12 mouse cellular contexts compared by ENCODE assay signal in genomic region chrX:58377926-58378325, GRCm38 (mm10).
DNase-seq lines count a peak whose midpoint lies in the region; ATAC-seq and TF ChIP-seq lines count a peak whose summit lies in the region.
"Had no signal": no experiment of that assay in that cellular context is flagged by ENCODE, and none has a peak within 500 bp of the region (broad histone marks: within the 10 kb centered on the region; RNA-seq: fewer than 3 reads in every experiment).

No protein-coding gene starts in this region.

- H3K9ac ChIP-seq in hindbrain, embryonic 16.5 days (ENCODE audit: low read depth, low read length) = no peak overlapping the region
- H3K9ac ChIP-seq in stomach, postnatal 0 days (ENCODE audit: low read length) = no peak overlapping the region
- H3K9ac ChIP-seq: embryonic facial prominence, embryonic 15.5 days; heart, embryonic 13.5 days had no signal

- peak overlapping the region; percentile 21; the same call in 1 of the 2 replicates for H3K4me2 ChIP-seq in hindbrain, embryonic 16.5 days (ENCODE audit: low read length)
- H3K4me2 ChIP-seq in stomach, postnatal 0 days (replicated peaks; ENCODE audit: low read depth) = no peak overlapping the region
- H3K4me2 ChIP-seq: embryonic facial prominence, embryonic 15.5 days; heart, embryonic 13.5 days had no signal

- H3K4me1 ChIP-seq in hindbrain, embryonic 16.5 days (ENCODE audit: control insufficient read depth, insufficient read depth, low read depth, low read length) = no peaks in the 10 kb centered on the region
- H3K4me1 ChIP-seq in stomach, postnatal 0 days (replicated peaks; ENCODE audit: control insufficient read depth, insufficient read depth) = no peaks in the 10 kb centered on the region
- H3K4me1 ChIP-seq: embryonic facial prominence, embryonic 15.5 days; heart, embryonic 13.5 days had no signal

- DNase-seq in heart, postnatal 10 days = peak; percentile 2
- no peak for DNase-seq in heart, postnatal 4 days
- DNase-seq in right cerebral cortex, adult 18-20 months = peak; percentile 2
- no peak for DNase-seq in right cerebral cortex, postnatal 25 days
- DNase-seq in stomach, postnatal 0 days (ENCODE audit: low spot score) = no peak
- no peak for DNase-seq in heart, postnatal 25 days (ENCODE audit: low spot score)
- no peak for DNase-seq in lung, postnatal 25 days (ENCODE audit: low spot score)
- DNase-seq: thymus, postnatal 25 days had no signal

- no peaks in the 10 kb centered on the region for H3K27me3 ChIP-seq in hindbrain, embryonic 16.5 days (replicated peaks; ENCODE audit: control insufficient read depth, insufficient read depth, low read length)
- H3K27me3 ChIP-seq in stomach, postnatal 0 days (ENCODE audit: control insufficient read depth, insufficient read depth, low read length) = no peaks in the 10 kb centered on the region
- H3K27me3 ChIP-seq: CH12.LX; embryonic facial prominence, embryonic 15.5 days; heart, embryonic 13.5 days had no signal

- H3K9me3 ChIP-seq in hindbrain, embryonic 16.5 days (ENCODE audit: control insufficient read depth, low read length) = no peaks in the 10 kb centered on the region
- H3K9me3 ChIP-seq in stomach, postnatal 0 days (ENCODE audit: control insufficient read depth, low read length) = no peaks in the 10 kb centered on the region
- H3K9me3 ChIP-seq: embryonic facial prominence, embryonic 15.5 days; heart, embryonic 13.5 days had no signal

- WGBS in hindbrain, embryonic 16.5 days = 66% methylated on average over 3 of the region's 3 CpGs
- WGBS in stomach, postnatal 0 days = 71% methylated on average over 3 of the region's 3 CpGs

- ATAC-seq in hindbrain, embryonic 16.5 days = peak; percentile 63
- ATAC-seq in stomach, postnatal 0 days (ENCODE audit: low FRiP score, low TSS enrichment) = no peak

- TF ChIP-seq EP300 in stomach, postnatal 0 days (optimal IDR thresholded peaks at IDR 0.05) = no peak

- TF ChIP-seq CTCF in stomach, postnatal 0 days (IDR thresholded peaks at IDR 0.05; ENCODE audit: low read depth) = peak; percentile 50

- no peaks in the 10 kb centered on the region for H3K36me3 ChIP-seq in hindbrain, embryonic 16.5 days (ENCODE audit: control insufficient read depth, insufficient read depth, low read length)
- H3K36me3 ChIP-seq in stomach, postnatal 0 days (ENCODE audit: control insufficient read depth, insufficient read depth, low read length) = no peaks in the 10 kb centered on the region
- H3K36me3 ChIP-seq: embryonic facial prominence, embryonic 15.5 days; heart, embryonic 13.5 days had no signal

- H3K27ac ChIP-seq in hindbrain, embryonic 16.5 days (ENCODE audit: low read depth, low read length) = no peak overlapping the region
- no peak overlapping the region for H3K27ac ChIP-seq in stomach, postnatal 0 days (replicated peaks)
- H3K27ac ChIP-seq: embryonic facial prominence, embryonic 15.5 days; heart, embryonic 13.5 days had no signal

- intact Hi-C loops in heart, postnatal 10 days (cut with DNase I) = loop anchor here (10.0 kb wide), 1 partner anchor 453 kb away; no protein-coding TSS in a partner anchor
- intact Hi-C loops in heart, postnatal 25 days (cut with DNase I) = no loop called here

- no peak overlapping the region for H3K4me3 ChIP-seq in hindbrain, embryonic 16.5 days (ENCODE audit: low read length)
- no peak overlapping the region for H3K4me3 ChIP-seq in stomach, postnatal 0 days (ENCODE audit: low read depth, low read length)
- H3K4me3 ChIP-seq: embryonic facial prominence, embryonic 15.5 days; heart, embryonic 13.5 days had no signal

Comparison
In these comparisons a context has a peak if more than half of its experiments do, and no peak if none do; other contexts are left out.
1. DNase-seq: peak in heart, postnatal 10 days (2 of 2) and right cerebral cortex, adult 18-20 months (single experiment); none in heart, postnatal 4 days (single experiment), right cerebral cortex, postnatal 25 days (single experiment), stomach, postnatal 0 days (single experiment), heart, postnatal 25 days (single experiment) and lung, postnatal 25 days (single experiment).